Mouse (Mus musculus) stomach, postnatal 0 days (tissue): Measurements from ENCODE around the gene Cltb.

Experiments used
- CTCF ChIP-seq: IDR thresholded peaks from 2 replicates; pipeline ENCODE4 v1.5.1; 2016; ENCODE audit warnings: antibody characterized with exemption, low read depth, mild to moderate bottlenecking, moderate library complexity
- EP300 ChIP-seq: optimal IDR thresholded peaks from 2 replicates; pipeline ENCODE3; 2016; ENCODE audit warnings: antibody characterized with exemption

DNA sequence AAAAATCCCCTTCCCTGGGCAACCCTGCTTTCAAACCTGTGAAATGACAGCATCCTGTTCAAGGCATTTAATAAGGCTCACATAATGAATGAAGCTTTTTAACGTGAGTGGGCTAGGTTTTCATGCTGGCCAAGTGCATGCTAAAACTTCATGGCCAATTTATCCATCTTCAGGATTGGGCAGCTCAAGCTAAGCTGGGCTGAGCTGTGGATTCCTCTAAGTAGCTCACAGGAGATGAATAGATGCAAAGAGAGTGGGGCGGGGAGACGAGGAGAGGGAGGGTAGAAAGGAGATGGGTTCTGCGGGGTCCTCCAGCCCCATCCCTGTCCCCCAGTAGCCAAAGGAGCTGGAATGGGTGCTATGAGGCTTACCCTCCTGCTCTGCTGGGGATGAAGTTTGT lies 6.9 kb downstream of the Cltb start:
- no peak for TF ChIP-seq CTCF
- no peak for TF ChIP-seq EP300
